Mouse (Mus musculus) heart, postnatal 36 days (tissue): ENCODE results near the gene Gm49361. TPM values are rescaled to one million over a fixed set of nuclear protein-coding genes. Genes with fewer than 3 reads are reported as not detected.

ENCODE experiments used
- DNase-seq, 2 experiments: peaks; one replicate each; pipeline ENCODE4 v3.0.0; 2021 to 2022
- intact Hi-C: fragments of 180-260 bp; cut with DNase I; formaldehyde crosslinking; loops from one replicate; pipeline ENCODE4 v1.15.1; 2025
- total RNA-seq, 2 experiments: library from RNA; stranded (reverse); gene quantifications; 2 replicates each; pipeline ENCODE4 v1.2.3; 2021

The Gm49361 gene
- total RNA-seq, 2 experiments from 2014 or later: 2.4 TPM; not detected in 1

DNA sequence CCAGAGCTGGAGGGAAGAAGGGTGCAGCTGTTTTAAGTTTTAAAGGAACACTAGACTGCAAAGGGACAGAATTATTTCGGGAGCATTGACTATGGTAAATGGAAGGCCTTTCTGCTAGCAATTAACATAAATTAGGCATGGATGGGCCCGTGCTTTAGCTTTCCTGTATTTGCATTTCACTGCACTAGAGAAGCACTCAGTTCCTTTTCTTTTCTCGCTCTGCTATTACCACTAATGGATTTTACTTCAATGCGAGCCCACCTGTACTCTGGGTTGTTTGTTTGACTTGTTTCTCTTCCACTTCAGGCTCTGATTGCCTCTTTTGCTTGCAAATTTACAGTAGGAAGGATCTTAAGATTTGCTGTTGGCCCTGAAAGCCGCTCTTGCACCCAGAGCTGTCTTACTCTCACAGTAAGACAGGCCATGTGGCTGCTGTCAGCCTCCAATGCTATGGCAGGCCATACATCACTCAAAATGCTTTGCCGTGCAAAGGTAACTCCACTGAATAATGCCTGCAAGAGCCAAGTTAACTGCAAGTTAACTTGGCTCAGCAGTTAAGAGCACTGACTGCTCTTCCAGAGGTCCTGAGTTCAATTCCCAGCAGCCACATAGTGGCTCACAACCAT is 13.1 kb downstream of the Gm49361 start:
- intact Hi-C loops: no loop called here
- DNase-seq: no peak

DNA sequence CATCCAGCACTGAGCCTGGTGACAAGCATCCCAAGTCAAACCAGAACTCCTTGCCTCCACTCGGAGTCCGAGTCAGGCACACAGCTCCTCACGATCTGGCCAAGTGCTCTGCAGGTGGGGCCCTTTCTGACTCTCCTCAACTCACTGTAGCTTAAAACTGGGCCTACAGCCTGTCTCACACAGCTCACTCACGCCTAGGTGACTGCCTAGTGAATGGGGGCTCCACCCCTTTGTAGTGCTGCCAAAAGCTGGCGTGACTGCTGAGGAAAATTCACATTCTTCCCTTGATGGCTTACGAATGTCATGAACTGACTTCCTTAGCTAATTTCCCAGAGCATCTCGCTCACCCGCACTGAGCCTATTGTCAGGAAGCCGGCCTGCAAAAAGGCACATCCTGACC is 15.4 kb downstream of the Gm49361 start:
- intact Hi-C loops: loop anchor here (1.0 to 2.0 kb wide), 2 partner anchors 15 to 22 kb away; no protein-coding TSS in a partner anchor

DNA sequence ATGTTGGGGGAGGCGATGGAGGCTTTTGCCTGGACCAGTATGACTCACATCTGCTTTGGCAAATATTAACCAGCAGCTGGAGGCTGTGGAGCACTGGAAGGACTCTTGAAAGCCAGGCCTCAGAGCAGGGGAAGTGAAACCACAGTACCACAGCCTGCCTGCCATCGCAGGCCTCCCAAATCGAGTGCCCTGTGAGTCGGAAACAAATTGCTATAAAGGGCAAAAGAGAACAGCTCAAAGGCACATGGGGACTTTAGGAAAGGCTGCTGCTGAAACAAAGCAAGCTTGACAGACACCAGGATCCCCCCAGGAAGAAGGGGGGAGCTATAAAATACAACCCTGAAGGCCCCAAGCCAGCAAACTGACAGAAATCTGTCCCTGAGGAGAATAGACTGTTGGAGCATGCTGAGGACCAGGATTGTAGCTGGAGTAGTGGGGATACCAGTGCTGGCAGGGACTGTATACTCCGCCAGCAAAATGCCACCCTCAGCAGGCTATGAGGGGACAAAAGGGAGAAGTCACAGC is 15.9 kb downstream of the Gm49361 start:
- DNase-seq: peak; percentile 50 to 60
- intact Hi-C loops: loop anchor here (1.0 to 2.0 kb wide), 2 partner anchors 15 to 21 kb away; no protein-coding TSS in a partner anchor

More for the DNA sequence above, 15.4 kb downstream of the Gm49361 start:
- DNase-seq: peak; percentile 62 to 68

DNA sequence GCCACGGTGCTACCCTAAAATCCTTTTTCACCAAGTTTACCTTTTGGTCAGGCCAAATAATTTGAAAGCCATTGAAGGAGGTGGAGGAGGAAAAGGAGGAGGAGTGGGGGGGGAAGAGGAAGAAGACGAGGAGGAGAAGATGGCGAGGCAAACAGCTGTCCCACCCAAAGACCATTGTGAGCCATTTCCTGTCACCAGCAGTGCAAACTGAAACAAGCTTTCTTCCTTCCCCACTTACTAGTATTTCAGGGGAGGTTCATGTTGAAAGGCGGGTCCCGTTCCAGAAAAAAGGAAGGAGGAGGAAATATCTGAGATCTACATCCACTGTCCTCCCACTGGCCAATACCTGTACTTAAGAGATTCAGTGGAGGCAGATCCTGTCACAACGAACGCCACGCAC is 16.5 kb downstream of the Gm49361 start:
- intact Hi-C loops: no loop called here
- no peak for DNase-seq

DNA sequence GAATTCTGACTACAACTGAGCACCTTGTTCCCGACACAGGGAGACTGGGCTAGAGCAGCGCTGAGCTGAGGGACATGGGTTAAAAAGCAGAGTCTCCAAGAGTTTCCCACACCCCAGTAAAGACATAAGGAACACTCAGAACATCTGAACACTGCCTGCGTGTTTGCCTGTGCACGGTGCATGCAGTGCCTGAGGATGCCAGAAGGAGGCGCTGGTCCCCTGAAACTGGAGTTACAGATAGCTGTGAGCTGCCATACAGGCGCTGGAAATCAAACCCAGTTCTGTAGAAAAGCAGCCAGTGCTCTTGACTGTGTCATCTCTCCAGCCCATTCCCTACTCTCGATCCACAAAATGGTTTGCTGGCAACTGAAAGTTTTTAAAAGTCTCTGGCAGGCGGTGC is 19.7 kb downstream of the Gm49361 start:
- intact Hi-C loops: no loop called here
- DNase-seq: no peak

DNA sequence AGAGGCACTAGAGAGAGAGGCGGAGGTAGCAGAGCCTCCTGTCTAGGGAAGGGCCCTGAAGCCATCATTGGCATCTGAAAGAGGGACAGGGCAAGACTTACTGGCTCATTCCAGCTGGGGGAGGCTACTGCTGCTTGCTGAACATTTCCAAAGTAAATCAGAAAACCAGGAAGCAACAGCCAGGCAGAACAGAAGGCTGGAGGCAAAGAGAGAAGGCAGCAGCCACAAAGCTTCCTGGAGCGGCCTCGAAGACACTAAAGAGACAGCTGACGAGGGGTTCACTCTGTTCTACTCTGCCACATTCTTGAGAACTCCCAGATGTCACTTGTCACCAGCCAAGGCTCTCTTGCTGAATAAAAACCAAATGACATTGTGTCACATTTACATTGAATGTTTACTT is 21.4 kb downstream of the Gm49361 start:
- no peak for DNase-seq
- intact Hi-C loops: no loop called here

DNA sequence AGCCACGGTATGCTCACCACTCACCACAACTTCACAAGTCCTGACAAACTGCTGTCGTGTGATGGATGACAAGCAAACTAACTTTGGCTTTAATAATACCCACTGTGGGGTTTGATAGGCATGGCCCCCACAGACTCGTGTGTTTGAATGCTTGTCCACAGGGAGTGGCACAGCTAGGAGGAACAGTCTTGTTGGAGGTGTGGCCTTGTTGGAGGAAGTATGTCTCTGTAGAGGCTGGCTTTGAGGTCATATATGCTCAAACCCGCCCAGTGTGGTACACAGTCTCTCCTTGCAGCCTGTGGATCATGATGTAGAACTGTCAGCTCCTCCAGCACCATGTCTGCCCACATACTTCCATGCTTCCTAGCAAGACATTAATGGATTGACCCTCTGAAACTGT is 27.7 kb downstream of the Gm49361 start:
- intact Hi-C loops: no loop called here
- no peak for DNase-seq

DNA sequence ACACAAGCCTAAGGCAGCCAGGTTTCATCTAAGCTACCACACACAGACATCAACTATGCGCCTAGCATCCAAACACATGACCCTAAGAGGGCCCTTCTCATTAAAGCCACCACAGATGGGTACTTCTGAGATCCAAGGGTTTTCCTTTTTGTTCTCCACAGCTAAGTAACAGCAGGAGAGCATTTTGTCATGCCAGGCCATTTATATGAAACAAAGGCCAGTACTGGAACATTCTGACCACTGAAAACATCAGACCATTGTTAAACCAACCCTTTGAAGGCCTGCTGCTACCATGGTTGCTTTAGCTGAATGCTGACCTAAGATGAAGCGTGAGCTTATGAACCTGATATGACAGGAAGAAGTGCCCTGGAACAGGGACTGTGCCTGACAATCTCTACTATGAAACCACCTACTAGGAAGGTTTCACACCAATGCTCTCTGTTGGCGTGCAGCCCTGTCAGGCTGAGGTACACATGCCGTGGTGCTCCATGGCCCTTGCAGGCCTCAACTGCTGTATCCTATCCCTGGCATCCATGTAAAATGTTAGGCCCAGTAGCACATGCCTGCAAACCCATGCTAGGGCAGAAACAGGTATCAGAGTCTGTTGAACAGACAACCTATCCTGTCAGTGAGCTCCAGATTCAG is 29.2 kb downstream of the Gm49361 start:
- intact Hi-C loops: no loop called here
- DNase-seq: no peak

DNA sequence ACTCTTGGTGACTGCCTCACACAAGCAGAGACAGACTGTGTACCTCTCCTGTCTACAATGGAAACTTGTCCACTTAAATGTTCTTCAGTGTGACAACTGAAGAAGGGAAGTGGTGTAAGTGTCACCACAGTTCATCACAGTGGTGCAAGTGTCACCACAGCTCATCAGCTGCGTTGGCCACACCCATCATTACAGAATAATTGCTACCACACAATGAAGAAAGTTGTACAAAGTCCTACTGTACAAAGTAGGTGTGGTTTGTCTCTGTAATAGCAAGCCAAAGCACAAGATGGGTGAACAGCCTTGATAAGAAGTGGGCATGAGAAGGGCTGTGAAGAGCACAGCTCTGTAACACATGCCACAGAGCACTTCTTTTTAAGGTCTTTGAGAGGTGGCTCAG is 33.0 kb downstream of the Gm49361 start:
- no peak for DNase-seq
- intact Hi-C loops: no loop called here

DNA sequence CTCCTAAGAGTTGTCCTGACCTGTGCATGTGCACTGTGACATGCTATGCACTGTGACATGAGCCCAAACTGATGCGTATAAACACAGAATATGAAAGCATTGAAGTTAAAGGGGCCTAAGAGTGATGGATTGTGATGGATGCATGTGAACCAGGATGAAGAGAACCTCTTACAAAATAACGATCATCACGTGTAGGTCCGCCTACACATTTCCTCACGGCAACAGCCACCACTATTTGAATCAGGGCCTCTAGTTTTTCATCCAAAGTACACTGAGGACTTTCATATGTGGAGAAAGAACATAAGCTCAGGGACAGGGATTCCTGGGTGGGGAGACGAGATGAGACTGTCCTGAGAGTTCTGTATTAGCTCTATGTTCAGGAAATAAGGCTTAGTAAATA is 34.8 kb downstream of the Gm49361 start:
- intact Hi-C loops: no loop called here
- no peak for DNase-seq

DNA sequence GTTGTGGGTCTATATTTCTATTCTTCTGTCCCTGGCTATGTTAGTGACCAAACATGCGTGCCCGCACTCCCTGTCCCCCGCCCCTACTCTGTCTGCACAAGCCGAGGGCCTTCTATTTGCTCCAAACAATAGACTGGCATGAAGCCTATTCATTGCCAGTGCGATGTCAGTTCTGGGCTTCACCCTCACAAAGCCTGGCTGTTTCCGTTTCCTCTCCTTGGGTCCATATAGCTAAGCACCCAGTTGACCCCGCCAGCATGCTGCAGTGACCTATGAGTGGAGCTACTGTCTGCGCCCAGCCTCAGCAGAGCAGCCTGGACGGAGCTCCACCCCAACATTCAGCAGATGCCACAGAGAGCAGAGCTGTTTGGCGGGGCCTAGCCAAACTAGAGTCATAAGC is 36.7 kb downstream of the Gm49361 start:
- intact Hi-C loops: loop anchor here (2.0 kb wide), 1 partner anchor 22 kb away; no protein-coding TSS in a partner anchor
- DNase-seq: peak in 1 of 2 experiments; percentile 45

DNA sequence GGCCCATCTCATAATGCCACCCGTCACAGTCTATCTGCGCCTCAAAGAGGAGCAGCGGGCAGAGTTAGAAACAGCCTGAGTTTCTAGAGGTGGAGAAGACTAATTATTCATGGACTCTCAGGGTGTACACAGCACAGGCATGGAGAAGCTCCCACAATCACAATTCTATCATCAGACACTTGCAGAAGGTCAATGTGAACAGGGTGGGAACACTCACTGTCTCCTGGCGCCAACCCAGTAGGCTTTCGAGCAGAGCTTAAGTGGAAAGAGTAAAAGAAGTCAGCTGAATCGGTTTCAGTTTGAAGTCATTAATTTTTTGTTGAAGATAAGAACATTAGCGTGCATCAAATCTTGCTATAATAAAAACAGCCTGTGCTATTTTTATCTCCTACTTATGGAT is 37.3 kb downstream of the Gm49361 start:
- intact Hi-C loops: loop anchor here (2.0 kb wide), 1 partner anchor 22 kb away; no protein-coding TSS in a partner anchor
- DNase-seq: peak; percentile 44 to 49

DNA sequence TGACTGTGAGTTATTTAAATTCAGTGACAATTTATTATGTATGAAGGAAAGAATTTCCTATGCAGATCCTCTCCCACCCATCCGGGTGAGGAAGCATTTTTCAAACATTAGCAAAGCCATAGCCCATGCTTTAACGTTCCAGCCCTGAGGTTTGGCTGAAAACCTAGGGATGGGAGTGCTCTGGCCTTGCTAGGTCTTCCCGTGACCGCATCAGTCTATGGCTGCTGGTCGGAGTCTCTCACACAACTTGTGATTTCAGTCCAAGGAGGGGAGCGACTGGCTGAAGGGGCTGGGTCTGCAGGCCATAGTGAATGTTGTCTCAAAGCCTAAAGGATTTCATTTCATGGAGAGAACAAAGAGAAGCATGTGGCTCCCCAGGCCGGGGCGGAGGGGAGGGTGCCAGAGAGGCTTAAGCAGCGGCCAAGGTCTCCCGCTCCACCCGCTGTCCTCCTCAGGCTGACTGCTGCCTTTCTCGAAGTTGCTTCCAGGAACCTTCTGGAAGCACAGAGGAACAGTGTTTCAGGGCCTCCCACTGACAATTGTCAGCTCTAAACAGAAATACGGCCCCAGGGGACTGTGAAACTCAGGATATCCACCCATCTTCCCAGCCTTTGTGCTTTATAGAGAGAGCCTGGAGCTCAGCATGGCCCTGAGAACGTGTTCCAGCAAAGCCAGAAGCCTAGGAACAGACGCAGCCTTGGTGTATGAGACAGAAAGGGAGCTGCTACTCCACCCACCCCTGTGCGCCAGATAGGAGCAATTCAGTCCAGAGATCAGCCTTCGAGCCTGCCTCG is 38.6 kb downstream of the Gm49361 start:
- peak; percentile 59 to 64 for DNase-seq
- intact Hi-C loops: loop anchor here (2.0 kb wide), 1 partner anchor 38 kb away; no protein-coding TSS in a partner anchor

DNA sequence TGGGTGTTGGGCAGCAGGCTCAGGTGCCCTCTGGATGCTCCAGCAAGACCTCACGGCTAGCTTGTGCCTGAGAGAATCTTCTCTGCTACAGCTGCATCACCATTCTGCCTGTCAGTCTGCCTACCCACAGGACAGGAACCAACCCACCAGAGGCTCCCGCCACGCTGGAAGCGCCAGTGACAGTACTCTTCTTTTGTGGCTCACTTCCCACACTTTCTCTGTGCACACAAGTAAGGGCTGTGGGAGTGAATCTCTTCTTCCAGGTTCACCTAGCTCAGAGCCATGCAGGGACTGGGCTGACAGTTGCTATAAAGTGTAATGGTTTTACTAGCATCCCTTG is 39.2 kb downstream of the Gm49361 start:
- DNase-seq: no peak
- intact Hi-C loops: loop anchor here (2.0 kb wide), 1 partner anchor 38 kb away; no protein-coding TSS in a partner anchor

DNA sequence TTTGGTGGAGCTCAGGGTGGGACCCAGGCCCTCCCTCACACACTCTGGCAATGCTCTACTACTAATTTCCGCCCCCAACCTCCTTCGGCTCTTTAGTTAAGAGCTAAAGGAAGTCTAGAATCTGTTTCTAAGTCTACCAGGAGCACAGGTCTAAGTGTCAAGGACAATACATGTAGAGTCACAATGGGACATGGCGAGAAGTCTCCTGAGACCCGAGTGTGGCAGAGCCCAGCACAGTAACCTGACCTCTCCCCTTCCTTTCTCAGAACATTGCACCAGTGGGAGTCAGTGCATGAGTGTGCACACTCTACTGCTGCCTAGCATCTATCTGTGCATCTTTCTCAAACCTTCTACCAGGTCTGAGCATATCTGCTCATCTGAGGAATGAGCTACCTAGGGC is 40.1 kb downstream of the Gm49361 start:
- no peak for DNase-seq
- intact Hi-C loops: loop anchor here (2.0 kb wide), 1 partner anchor 39 kb away; no protein-coding TSS in a partner anchor

DNA sequence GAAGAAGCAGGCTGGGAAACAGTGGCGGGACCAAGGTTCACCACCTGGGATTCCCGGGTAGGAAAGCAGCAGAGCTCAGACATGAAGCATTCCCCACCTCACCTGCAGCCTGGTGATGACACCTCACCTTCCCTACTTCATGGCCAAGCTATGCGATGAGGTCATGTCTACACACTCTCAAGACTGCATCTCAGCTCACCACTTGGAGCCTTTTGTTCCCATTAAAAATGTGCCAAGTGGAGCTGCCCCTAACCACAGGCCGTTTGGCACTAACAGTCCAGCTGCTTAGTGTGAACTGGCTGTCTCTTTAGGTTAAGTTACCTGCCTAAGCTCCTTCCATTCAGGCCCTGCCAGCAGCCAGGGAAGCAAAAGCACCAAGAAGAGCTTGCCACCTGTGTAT is 40.8 kb downstream of the Gm49361 start:
- no peak for DNase-seq
- intact Hi-C loops: no loop called here

DNA sequence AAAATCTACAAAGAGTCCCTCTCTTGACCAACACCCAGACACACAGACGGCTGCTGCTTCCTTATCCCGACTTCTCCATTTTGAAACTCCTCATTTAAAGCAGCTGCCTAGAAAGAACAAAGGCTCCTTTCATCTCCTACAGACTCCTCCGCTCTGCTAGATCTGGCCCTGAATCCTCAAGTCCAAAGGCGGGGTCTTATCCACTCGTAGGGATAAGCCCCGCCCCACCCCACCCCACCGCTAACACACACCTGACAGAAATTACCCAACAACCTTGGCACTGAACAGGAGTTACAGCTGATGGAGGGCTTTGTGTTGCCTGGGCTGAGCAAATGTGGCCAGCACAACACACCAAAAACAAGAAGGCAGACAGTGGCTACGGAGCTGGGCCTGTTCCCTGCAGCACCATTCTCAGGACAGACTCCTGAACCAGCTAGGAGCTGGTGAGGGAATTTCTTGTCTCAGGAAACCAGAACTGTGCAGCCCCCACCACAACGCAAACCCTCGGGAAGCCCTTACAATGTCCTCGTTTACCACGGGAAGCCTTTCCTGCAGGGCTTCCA is 43.9 kb downstream of the Gm49361 start:
- DNase-seq: no peak
- intact Hi-C loops: no loop called here

DNA sequence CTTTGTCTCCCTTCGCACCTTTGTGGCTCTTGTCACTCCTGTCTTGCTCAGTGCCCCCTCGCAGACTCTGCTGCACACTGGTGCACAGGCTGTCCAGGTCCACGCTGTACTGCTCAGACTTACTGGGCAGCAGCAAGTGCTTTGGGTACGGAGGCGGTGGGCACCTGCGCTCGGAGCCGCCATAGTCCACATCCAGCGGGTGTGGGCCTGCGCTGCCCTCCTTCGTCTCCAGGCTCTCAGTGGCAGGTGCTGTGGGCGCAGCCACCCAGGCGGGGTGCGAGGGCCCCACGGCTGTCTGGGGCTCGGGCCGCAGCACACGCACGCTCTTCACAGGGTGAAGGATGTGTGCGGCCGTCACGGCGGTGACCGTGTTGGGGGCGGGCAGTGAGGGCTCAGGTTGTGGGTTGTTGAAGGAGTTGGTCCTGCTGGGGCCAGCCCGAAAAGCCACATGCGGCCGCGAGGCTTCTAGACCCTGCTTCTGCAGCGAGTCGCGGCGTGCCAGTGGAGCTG is 46.4 kb downstream of the Gm49361 start:
- intact Hi-C loops: no loop called here
- no peak for DNase-seq

DNA sequence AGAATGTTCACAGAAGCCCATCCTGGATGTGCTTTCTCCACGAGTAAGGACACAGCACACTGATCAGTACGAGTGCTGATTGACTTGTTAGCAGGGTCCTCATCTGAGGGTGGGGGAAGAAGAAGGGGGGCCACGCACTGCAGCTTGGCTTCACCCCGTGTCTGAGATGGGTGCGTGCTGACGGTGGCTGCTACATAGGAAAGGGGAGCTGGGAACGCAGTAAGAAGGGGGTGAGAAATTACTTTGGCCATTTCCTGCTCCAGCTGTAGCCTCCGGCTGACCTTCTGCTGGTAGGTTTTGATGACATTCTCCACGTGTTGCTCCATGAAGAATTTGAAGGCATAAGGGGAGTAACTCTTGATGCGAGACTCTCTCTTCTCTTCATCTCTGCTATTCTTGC is 46.9 kb downstream of the Gm49361 start:
- no peak for DNase-seq
- intact Hi-C loops: no loop called here

DNA sequence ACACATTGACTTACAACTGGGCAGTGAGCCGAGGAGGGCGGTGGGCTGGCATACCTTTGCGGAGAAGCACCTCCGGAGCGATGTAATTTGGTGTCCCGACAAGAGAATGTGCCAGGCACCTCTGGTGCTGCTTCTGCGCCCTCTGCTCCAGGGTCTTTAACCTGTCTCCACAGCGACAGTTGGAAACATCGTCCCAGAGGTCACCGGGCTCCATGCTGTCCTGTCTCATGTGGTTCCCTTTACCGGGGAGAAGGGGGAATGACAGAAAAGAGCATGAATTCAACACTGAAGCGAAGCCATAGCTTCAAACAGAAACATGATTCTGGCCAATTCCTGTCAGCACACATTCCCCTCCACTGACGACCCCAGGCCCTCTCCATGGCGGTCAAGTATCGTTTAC is 49.8 kb downstream of the Gm49361 start:
- intact Hi-C loops: no loop called here
- no peak for DNase-seq

DNA sequence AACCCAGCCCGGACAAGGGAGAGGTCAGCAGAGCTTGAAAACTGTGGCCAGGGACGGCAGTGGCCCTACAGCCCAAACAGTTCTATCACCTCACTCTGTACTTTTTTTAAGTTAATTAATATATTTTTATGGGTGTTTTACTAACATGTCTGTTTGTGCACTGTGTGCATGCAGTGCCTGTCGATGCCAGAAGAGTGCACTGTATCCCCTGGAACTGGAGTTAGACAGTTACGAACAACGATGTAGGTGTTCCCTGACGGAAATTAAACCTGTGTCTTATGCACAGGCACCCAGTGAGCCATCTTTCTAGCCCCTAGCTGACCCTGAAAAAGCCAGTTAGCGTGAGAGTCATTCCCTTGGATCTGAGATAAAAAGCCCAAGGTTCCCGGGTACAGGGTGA is 50.4 kb downstream of the Gm49361 start:
- peak in 1 of 2 experiments; percentile 1 for DNase-seq
- intact Hi-C loops: no loop called here
